Mouse (Mus musculus): Measurements from ENCODE around the gene Trim56.

DNA sequence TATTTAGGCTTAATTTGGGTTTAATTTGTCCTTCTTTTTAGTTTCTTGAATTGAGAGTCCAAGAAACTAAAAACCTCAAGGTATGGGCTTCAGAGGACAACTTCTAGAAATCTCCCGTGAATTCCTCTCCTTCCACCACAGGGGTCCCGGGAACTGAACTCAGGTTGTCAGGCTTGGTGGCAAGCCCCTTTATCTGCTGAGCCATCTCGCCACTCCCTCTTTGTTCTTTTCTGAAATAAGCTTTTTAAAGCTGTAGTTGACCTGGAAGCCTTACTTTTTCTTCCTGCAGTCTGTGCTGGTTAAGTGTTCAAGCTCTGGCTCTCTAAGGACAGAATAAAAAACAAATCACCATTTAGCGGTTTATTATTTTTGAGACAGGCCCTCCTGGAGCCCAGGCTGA is 2.9 kb upstream of the Trim56 start:
- TF ChIP-seq EP300 (IDR thresholded peaks at IDR 0.05) (no peak), CTCF (IDR thresholded peaks at IDR 0.05) (no peak)

All from lung, postnatal 0 days (tissue).